Mouse (Mus musculus) bone marrow, adult 2 months (tissue): ENCODE measurements around the gene Smyd5. TPM values are rescaled to one million over a fixed set of nuclear protein-coding genes. Genes with fewer than 3 reads are reported as not detected.

Experiments
- H3K27ac ChIP-seq: fragments of 200-500 bp; 2 replicates; pipeline ENCODE4 v1.5.1; 2012; ENCODE audit warnings: low read depth, mild to moderate bottlenecking, control low read depth, inconsistent platforms, low read length; ENCODE audit not compliant: control insufficient read depth, poor library complexity, insufficient read depth
- H3K4me1 ChIP-seq: fragments of 200-500 bp; 2 replicates; pipeline ENCODE4 v1.6.1; 2011; ENCODE audit warnings: low read length; ENCODE audit not compliant: control insufficient read depth, insufficient read depth
- H3K4me3 ChIP-seq: fragments of 200-500 bp; replicated peaks from 2 replicates; pipeline ENCODE3; 2011; ENCODE audit warnings: mild to moderate bottlenecking, low read depth, low read length, control low read depth; ENCODE audit not compliant: control insufficient read depth
- CTCF ChIP-seq: fragments of 200-500 bp; IDR thresholded peaks from 2 replicates; pipeline ENCODE4 v1.5.1; 2011; ENCODE audit warnings: low read length, control low read depth; ENCODE audit not compliant: control insufficient read depth, insufficient read depth
- POLR2A ChIP-seq: fragments of 200-500 bp; IDR thresholded peaks from 2 replicates; pipeline ENCODE4 v1.6.1; 2011; ENCODE audit warnings: low read depth, mild to moderate bottlenecking, control low read depth, low read length, borderline replicate concordance; ENCODE audit not compliant: control insufficient read depth
- WGBS: fragments of 180-500 bp; shearing (Covaris S2); methylation state at CpG from one replicate; pipeline ENCODE4 v1.1.7; 2018; 5-methylcytosine and 5-hydroxymethylcytosine counted together
- polyA plus RNA-seq: library from polyadenylated mRNA; stranded (reverse); fragments of >200 nt; gene quantifications from 2 replicates; pipeline ENCODE4 v1.2.4, GENCODE M21; 2011; ENCODE audit warnings: low replicate concordance; ENCODE audit not compliant: missing spikeins, insufficient read depth, insufficient read length

Gene Smyd5
- polyA plus RNA-seq, 1 experiment: 7.3 TPM

DNA sequence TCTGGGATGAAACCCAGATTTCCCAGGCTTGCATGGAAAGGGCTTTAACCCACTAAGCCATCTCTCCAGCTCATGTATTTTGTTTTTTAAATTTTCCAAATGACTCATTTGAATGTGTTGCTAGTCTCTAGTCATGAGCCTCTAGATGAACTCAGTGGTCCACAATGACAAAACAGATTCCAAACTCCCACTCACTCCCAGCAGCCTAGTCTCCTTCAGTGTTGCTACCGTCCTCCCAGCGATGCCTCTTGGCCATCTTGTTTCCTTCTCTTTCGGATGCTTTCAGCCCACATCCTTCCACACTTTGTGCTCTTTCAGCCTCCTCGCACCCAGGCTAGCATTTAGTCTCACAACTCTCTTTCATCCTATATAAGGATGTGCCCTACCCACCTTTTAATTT, 58.5 kb downstream of the Smyd5 start:
- H3K4me3 ChIP-seq: no peak overlapping the region
- no peak overlapping the region for H3K27ac ChIP-seq
- WGBS: 71% methylated on average over 4 of the region's 4 CpGs
- H3K4me1 ChIP-seq: no peaks in the 10 kb centered on the region
- TF ChIP-seq CTCF: no peak
- no peak for TF ChIP-seq POLR2A

DNA sequence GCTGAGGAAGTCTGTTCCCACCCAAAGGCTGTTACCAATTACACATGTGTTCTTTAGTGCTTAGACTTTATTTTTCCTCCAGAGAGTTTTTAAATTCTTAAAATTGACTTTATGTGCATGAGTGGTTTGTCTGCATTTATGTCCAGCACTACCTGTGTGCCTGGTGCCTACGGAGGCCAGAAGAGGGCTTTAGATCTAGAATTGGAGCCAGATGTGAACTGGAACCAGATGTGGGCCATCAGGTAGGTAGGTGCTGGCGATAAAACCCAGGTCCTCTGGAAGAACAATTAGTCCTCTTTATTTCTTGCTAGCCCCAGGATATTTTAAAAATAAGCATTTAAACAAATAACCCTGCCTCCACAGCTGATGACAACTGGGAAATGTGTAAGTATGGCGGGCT, 59.8 kb downstream of the Smyd5 start:
- no peaks in the 10 kb centered on the region for H3K4me1 ChIP-seq
- H3K4me3 ChIP-seq: no peak overlapping the region
- TF ChIP-seq CTCF (no peak), POLR2A (no peak)
- 78% methylated on average over 3 of the region's 3 CpGs for WGBS
- no peak overlapping the region for H3K27ac ChIP-seq

Other genes with a start within 250 kb of the Smyd5 start
- gene Emx1, start 244.6 kb upstream of the Smyd5 start, polyA plus RNA-seq: not detected in 2 replicates
- 14.5 and 27.9 TPM in 2 replicates for gene Sfxn5, start 98.6 kb upstream of the Smyd5 start, polyA plus RNA-seq
- gene Rab11fip5, start 57.4 kb upstream of the Smyd5 start, polyA plus RNA-seq: 1.7 and 3.8 TPM in 2 replicates
- 2.0 TPM in 1 of 2 replicates, not detected in the other for gene Noto, start 8.1 kb upstream of the Smyd5 start, polyA plus RNA-seq
- gene Cct7, start 19.5 kb downstream of the Smyd5 start, polyA plus RNA-seq: 87.1 and 97.5 TPM in 2 replicates
- 3.5 and 16.0 TPM in 2 replicates for gene Pradc1, start 20.0 kb downstream of the Smyd5 start, polyA plus RNA-seq
- not detected in 2 replicates for gene Fbxo41, start 71.0 kb downstream of the Smyd5 start, polyA plus RNA-seq
- gene Egr4, start 81.6 kb downstream of the Smyd5 start, polyA plus RNA-seq: not detected in 2 replicates
- 4.3 and 4.8 TPM in 2 replicates for gene Alms1, start 155.5 kb downstream of the Smyd5 start, polyA plus RNA-seq